Mouse (Mus musculus) embryonic facial prominence, embryonic 13.5 days (tissue): ENCODE data around the gene Tspyl4. TPM values are rescaled to one million over a fixed set of nuclear protein-coding genes. Genes with fewer than 3 reads are reported as not detected.
"Not testable (repeated sequence)": the region's sequence is repeated elsewhere in the genome, so short reads cannot be mapped to it uniquely, and the experiment has no call there.

Experiments
- ATAC-seq: fragments of 200-750 bp; cut with Nextera tagmentation; 2 replicates; pipeline ENCODE4 v1.8.0; 2017; ENCODE audit warnings: low read depth; ENCODE audit not compliant: insufficient number of reproducible peaks, insufficient read depth, low FRiP score, low TSS enrichment
- H3K27ac ChIP-seq: fragments of 300-500 bp; sonication (generic); 2 replicates; pipeline ENCODE4 v1.5.1; 2015; ENCODE audit warnings: moderate library complexity, mild to moderate bottlenecking, inconsistent platforms
- H3K27me3 ChIP-seq: fragments of 300-500 bp; sonication (generic); 2 replicates; pipeline ENCODE4 v1.6.1; 2015; ENCODE audit warnings: mild to moderate bottlenecking, inconsistent platforms
- H3K36me3 ChIP-seq: fragments of 300-500 bp; sonication (generic); 2 replicates; pipeline ENCODE4 v1.6.1; 2015; ENCODE audit warnings: mild to moderate bottlenecking, inconsistent platforms
- H3K4me1 ChIP-seq: fragments of 300-500 bp; sonication (generic); 2 replicates; pipeline ENCODE4 v1.6.1; 2015; ENCODE audit warnings: inconsistent platforms
- H3K4me2 ChIP-seq: fragments of 300-500 bp; sonication (generic); 2 replicates; pipeline ENCODE4 v1.6.1; 2015; ENCODE audit warnings: moderate library complexity, mild to moderate bottlenecking, inconsistent platforms
- H3K4me3 ChIP-seq: fragments of 300-500 bp; sonication (generic); 2 replicates; pipeline ENCODE4 v1.5.1; 2015; ENCODE audit warnings: mild to moderate bottlenecking, inconsistent platforms
- H3K9ac ChIP-seq: fragments of 300-500 bp; sonication (generic); 2 replicates; pipeline ENCODE4 v1.6.1; 2015; ENCODE audit warnings: mild to moderate bottlenecking, inconsistent platforms
- H3K9me3 ChIP-seq: fragments of 300-500 bp; sonication (generic); 2 replicates; pipeline ENCODE4 v1.6.1; 2016; ENCODE audit warnings: inconsistent platforms
- WGBS: fragments of 180-500 bp; shearing (Covaris S2); methylation state at CpG from one replicate; pipeline ENCODE4 v1.1.7; 2015; ENCODE audit warnings: mixed read lengths; 5-methylcytosine and 5-hydroxymethylcytosine counted together
- polyA plus RNA-seq: library from polyadenylated mRNA; unstranded; fragments of >200 nt; fragmentation: Nextera tagmentation; extraction: Ambion mirVana; gene quantifications from 2 replicates; pipeline ENCODE4 v1.2.1, GENCODE M21; 2015

Tspyl4 gene
- polyA plus RNA-seq, result 26.8 and 30.6 TPM in 2 replicates

- H3K4me1 ChIP-seq, result peaks cover 38% of the 10 kb centered on the region
- H3K27ac ChIP-seq, result peak within 1 kb of the TSS; percentile 87
- peak within 1 kb of the TSS; percentile 73 for H3K4me3 ChIP-seq
- ATAC-seq, result peak; percentile 95
- H3K9me3 ChIP-seq, result no peaks in the 10 kb centered on the region
- peak within 1 kb of the TSS; percentile 84 for H3K9ac ChIP-seq
- H3K36me3 ChIP-seq, result no peaks in the 10 kb centered on the region
- H3K4me2 ChIP-seq, result peak within 1 kb of the TSS; percentile 91
- WGBS, result under 1% methylated on average over 38 of the region's 38 CpGs
- H3K27me3 ChIP-seq, result no peaks in the 10 kb centered on the region
Measured at GRCm38 (mm10) chr10:34297299-34297979, at the start of gene Tspyl4. Tspyl4 (plus strand) TSS chr10:34297442.

DNA sequence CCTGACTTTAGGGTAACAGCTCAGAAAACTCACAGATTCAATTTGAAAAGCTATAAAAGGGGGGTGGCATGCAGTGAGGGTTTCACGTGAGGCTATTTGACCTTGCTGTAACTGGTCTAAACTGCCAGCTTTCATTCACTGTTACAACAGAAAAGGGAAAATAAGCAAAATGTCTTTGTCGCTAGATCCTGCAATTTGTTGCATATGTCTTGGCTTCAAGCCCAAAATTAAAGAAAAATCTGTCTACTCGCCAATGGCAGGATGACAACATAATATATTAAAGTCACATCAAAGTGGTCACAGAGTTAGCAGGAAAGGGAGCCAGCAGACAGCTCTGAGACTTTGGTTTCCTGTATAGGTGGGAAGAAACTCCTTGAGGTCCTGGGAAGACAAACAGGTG, 49.5 kb upstream of the Tspyl4 start:
- Histone ChIP-seq H3K4me1 (peaks cover 8% of the 10 kb centered on the region; the same call in 1 of the 2 replicates), H3K27me3 (no peaks in the 10 kb centered on the region), H3K9ac (no peak overlapping the region), H3K36me3 (no peaks in the 10 kb centered on the region), H3K9me3 (no peaks in the 10 kb centered on the region), H3K27ac (no peak overlapping the region), H3K4me2 (no peak overlapping the region), H3K4me3 (no peak overlapping the region)
- WGBS, result 20% methylated on average over 3 of the region's 3 CpGs
- ATAC-seq, result no peak

DNA sequence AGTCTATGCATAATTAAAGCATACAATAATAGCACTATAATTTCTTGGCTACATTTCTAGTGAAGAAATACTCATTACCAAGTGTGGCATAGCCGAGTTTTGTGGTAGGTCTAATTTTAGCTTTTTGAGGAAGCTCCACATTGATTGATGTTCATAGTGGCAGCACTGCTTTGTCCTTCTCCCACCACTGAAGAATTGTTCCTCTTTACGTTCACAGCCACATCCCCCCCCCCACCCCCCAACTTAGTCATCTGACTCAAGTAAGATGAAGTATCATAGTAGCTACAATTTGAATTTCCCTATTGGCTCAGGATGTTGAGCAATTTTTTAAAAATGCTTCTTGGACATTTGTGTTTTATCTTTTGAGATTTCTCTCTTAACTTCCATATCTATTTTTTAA, 47.6 kb upstream of the Tspyl4 start:
- ATAC-seq, result no peak
- 68% methylated on average over 2 of the region's 2 CpGs for WGBS

GRCm38 (mm10) chr10:34252833-34253232, 44.4 kb upstream of the Tspyl4 start:
- ATAC-seq, H3K9me3 ChIP-seq: not testable (repeated sequence)

More for the DNA sequence above, 47.6 kb upstream of the Tspyl4 start:
- no peak overlapping the region for H3K27ac ChIP-seq
- H3K9ac ChIP-seq, result no peak overlapping the region
- H3K4me1 ChIP-seq, result peaks cover 8% of the 10 kb centered on the region; the same call in 1 of the 2 replicates
- no peak overlapping the region for H3K4me2 ChIP-seq
- H3K9me3 ChIP-seq, result no peaks in the 10 kb centered on the region
- H3K4me3 ChIP-seq, result no peak overlapping the region
- no peaks in the 10 kb centered on the region for H3K36me3 ChIP-seq
- no peaks in the 10 kb centered on the region for H3K27me3 ChIP-seq

DNA sequence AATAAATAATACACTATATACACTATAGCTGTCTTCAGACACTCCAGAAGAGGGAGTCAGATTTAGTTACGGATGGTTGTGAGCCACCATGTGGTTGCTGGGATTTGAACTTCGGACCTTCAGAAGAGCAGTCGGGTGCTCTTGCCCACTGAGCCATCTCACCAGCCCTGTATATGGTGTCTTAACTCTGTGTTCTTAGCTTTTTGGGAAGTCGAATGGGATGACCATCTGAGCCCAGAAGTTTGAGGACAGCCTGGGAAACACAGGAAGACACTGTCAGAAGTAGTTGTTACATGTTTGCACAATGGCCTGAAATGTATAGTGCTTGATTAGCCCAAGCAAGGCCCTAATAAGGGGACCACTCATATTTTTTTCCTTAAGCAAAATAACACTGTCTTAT, 32.1 kb upstream of the Tspyl4 start:
- ATAC-seq, result no peak
- 84% methylated on average over 4 of the region's 4 CpGs for WGBS
- no peak overlapping the region for H3K27ac ChIP-seq

More at GRCm38 (mm10) chr10:34252833-34253232, 44.4 kb upstream of the Tspyl4 start:
- H3K27ac ChIP-seq, H3K9ac ChIP-seq, H3K4me2 ChIP-seq, H3K4me3 ChIP-seq, H3K36me3 ChIP-seq, H3K4me1 ChIP-seq, H3K27me3 ChIP-seq: not testable (repeated sequence)
- 90% methylated on average over 9 of the region's 9 CpGs for WGBS

DNA sequence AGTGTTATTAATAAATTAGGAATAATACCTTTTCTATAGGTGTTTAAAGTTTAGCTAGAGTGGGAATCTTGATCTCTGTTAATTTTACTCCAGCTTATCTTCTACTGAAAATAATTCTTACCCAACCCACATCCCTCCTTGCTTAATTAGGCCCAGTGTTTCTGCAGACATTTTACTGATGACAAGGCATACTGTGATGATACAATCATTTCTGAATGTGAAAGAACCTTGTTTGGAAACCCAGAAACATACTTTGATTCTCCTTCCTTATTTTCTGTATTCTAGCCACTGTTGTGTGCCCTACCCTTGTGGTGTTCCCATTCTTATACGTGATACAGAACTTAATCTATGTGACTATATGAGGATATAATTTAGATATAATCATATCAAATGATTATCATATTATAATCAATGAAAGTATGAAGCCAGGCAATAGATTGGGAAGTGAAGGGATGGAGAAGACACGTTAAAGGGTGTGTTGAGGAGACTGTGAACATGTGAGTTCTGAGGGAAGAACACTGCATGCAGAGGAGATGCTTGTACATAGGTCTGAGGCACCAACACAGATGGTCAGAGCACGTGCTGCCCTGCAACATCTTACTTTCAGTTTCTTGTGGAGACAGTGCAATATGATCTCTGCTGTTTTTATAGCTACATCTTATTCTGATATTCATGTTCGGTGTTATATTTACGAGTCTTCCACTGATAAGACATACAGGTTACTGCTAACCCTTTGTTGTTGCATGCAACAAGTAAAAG, 29.8 kb upstream of the Tspyl4 start:
- H3K9me3 ChIP-seq, result no peaks in the 10 kb centered on the region
- no peak for ATAC-seq
- WGBS, result 70% methylated on average over 5 of the region's 5 CpGs

More for the DNA sequence above, 32.1 kb upstream of the Tspyl4 start:
- Histone ChIP-seq H3K4me1 (no peaks in the 10 kb centered on the region), H3K9me3 (no peaks in the 10 kb centered on the region), H3K9ac (no peak overlapping the region), H3K36me3 (no peaks in the 10 kb centered on the region), H3K4me2 (no peak overlapping the region), H3K27me3 (no peaks in the 10 kb centered on the region), H3K4me3 (no peak overlapping the region)

GRCm38 (mm10) chr10:34271681-34272080, 25.6 kb upstream of the Tspyl4 start:
- H3K4me1 ChIP-seq, result no peaks in the 10 kb centered on the region
- H3K9me3 ChIP-seq, result no peaks in the 10 kb centered on the region
- H3K4me3 ChIP-seq, result no peak overlapping the region
- H3K27ac ChIP-seq, result no peak overlapping the region
- ATAC-seq, result no peak
- H3K9ac ChIP-seq, result no peak overlapping the region
- no peaks in the 10 kb centered on the region for H3K27me3 ChIP-seq
- WGBS, result 53% methylated on average over 7 of the region's 7 CpGs
- no peak overlapping the region for H3K4me2 ChIP-seq
- no peaks in the 10 kb centered on the region for H3K36me3 ChIP-seq

More for the DNA sequence above, 29.8 kb upstream of the Tspyl4 start:
- no peak overlapping the region for H3K27ac ChIP-seq
- no peak overlapping the region for H3K4me2 ChIP-seq
- H3K9ac ChIP-seq, result no peak overlapping the region
- no peaks in the 10 kb centered on the region for H3K36me3 ChIP-seq
- H3K4me1 ChIP-seq, result no peaks in the 10 kb centered on the region
- H3K27me3 ChIP-seq, result no peaks in the 10 kb centered on the region
- no peak overlapping the region for H3K4me3 ChIP-seq

GRCm38 (mm10) chr10:34280591-34281175, 16.6 kb upstream of the Tspyl4 start:
- ATAC-seq, result no peak
- no peak overlapping the region for H3K9ac ChIP-seq
- WGBS, result 26% methylated on average over 13 of the region's 13 CpGs
- no peaks in the 10 kb centered on the region for H3K27me3 ChIP-seq
- H3K36me3 ChIP-seq, result no peaks in the 10 kb centered on the region
- no peak overlapping the region for H3K27ac ChIP-seq
- no peaks in the 10 kb centered on the region for H3K9me3 ChIP-seq
- H3K4me2 ChIP-seq, result peak overlapping the region; percentile 92
- H3K4me1 ChIP-seq, result peaks cover 18% of the 10 kb centered on the region
- H3K4me3 ChIP-seq, result peak overlapping the region; percentile 15; the same call in 1 of the 2 replicates

GRCm38 (mm10) chr10:34281211-34281961, 15.9 kb upstream of the Tspyl4 start:
- peaks cover 18% of the 10 kb centered on the region for H3K4me1 ChIP-seq
- H3K27ac ChIP-seq, result peak overlapping the region; percentile 88
- H3K4me3 ChIP-seq, result peak overlapping the region; percentile 94
- no peaks in the 10 kb centered on the region for H3K9me3 ChIP-seq
- H3K9ac ChIP-seq, result peak overlapping the region; percentile 98
- ATAC-seq, result peak; percentile 29; the same call in 1 of the 2 replicates
- no peaks in the 10 kb centered on the region for H3K27me3 ChIP-seq
- WGBS, result 19% methylated on average over 14 of the region's 14 CpGs
- H3K4me2 ChIP-seq, result peak overlapping the region; percentile 92
- H3K36me3 ChIP-seq, result no peaks in the 10 kb centered on the region

- peak within 1 kb of the TSS; percentile 94 for H3K4me3 ChIP-seq
- H3K27ac ChIP-seq, result peak within 1 kb of the TSS; percentile 88
- H3K36me3 ChIP-seq, result peaks cover under 1% of the 10 kb centered on the region; the same call in 1 of the 2 replicates
- peak within 1 kb of the TSS; percentile 92 for H3K4me2 ChIP-seq
- under 1% methylated on average over 38 of the region's 38 CpGs for WGBS
- H3K9ac ChIP-seq, result peak within 1 kb of the TSS; percentile 98
- ATAC-seq, result peak; percentile 97
- no peaks in the 10 kb centered on the region for H3K9me3 ChIP-seq
- peaks cover 18% of the 10 kb centered on the region for H3K4me1 ChIP-seq
- H3K27me3 ChIP-seq, result no peaks in the 10 kb centered on the region
Measured at GRCm38 (mm10) chr10:34281962-34282388, 15.3 kb upstream of the Tspyl4 start, which contains the start of gene Tspyl1. Tspyl1 (plus strand) TSS chr10:34282190.
